Mouse (Mus musculus): ENCODE data around the gene Crb1.
"Not testable (repeated sequence)": the region's sequence is repeated elsewhere in the genome, so short reads cannot be mapped to it uniquely, and the experiment has no call there.

Crb1 gene

GRCm38 (mm10) chr1:139376638-139377286 is at the start of gene Crb1:
TSS of gene Crb1 (minus strand) at chr1:139377100.
- DNase-seq (ENCODE audit: low read depth), result no peak

DNA sequence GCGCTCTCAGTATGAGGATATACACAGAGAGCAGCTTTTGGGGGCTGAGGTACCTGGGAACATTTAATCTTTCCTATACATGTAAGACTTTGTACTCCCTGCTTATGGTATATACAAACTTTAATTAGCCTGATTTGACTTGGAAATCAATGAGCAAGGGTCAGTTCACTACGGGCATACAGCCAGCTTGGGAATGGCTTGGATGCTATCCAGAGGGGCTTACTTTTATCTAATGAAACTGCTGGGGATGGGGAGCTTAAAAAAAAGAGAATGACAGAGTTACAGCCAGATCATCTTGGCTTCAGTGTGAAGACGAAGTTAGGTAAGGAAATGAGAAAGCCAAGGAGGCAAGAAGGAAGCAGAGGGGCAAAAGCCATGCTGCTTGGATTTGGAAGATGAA is 48.1 kb upstream of the Crb1 start:
- no peak for DNase-seq (ENCODE audit: low read depth)

GRCm38 (mm10) chr1:139423931-139424330 is 47.0 kb upstream of the Crb1 start:
- DNase-seq (ENCODE audit: low read depth), result no peak

GRCm38 (mm10) chr1:139422941-139423340 is 46.0 kb upstream of the Crb1 start:
- peak; percentile 60 for DNase-seq (ENCODE audit: low read depth)

DNA sequence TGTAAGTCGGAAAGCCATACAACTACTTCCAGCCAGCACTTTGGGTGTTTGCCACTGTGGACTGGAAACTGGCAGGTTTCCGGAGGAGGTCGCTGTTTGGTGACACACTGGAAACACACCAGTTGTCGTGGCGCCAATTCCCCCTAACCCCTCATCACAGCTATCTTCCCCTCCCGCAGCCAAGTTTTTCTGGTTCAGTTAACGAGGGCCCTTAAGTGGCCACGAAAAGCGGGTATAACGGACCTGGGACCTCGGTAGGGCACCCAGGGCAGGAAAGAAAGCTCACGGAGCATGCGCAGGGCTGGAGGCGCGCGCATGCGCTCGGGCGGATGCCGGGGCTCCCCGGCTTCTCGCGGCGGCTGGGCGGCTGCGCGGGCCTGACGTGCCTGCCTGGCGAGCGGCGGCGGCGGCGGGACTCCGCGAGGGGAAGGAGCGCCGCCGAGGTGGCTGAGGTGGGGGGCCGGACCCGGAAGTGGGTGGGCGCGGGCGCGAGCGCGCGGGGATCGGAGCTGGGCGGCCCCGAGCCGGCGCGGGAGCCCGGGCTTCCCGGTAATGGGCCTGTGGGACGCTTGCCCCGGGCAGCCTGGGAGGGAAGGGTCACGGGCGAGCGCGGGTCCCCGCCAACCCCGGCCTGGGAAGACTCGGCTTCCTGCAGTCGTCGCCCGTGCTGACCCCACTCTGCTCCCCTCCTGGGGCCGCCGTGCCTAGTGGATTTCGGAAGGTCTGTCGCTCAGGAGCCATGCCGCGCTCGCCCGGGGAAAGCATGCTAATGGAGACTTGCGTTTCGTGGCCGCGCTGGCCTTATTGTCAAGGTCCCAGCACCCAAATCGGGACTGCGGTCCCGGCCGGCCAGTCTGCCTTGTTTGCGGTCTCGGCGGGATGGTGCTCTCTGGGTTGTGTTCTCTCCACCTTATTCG is 45.2 kb upstream of the Crb1 start, which contains the start of gene Zbtb41:
TSS of gene Zbtb41 (plus strand) at position 414 of the 917 bp plus-strand sequence.
- DNase-seq (ENCODE audit: low read depth), result peak; percentile 94

- DNase-seq (ENCODE audit: low read depth), result no peak
Observed at GRCm38 (mm10) chr1:139421521-139421874, 44.6 kb upstream of the Crb1 start.

GRCm38 (mm10) chr1:139413465-139413864 is 36.6 kb upstream of the Crb1 start:
- DNase-seq (ENCODE audit: low read depth), result peak; percentile 60

GRCm38 (mm10) chr1:139412365-139412764 is 35.5 kb upstream of the Crb1 start:
- DNase-seq (ENCODE audit: low read depth), result not testable (repeated sequence)

- DNase-seq (ENCODE audit: low read depth), result peak; percentile 43
Observed at GRCm38 (mm10) chr1:139407701-139408100, 30.8 kb upstream of the Crb1 start.

DNA sequence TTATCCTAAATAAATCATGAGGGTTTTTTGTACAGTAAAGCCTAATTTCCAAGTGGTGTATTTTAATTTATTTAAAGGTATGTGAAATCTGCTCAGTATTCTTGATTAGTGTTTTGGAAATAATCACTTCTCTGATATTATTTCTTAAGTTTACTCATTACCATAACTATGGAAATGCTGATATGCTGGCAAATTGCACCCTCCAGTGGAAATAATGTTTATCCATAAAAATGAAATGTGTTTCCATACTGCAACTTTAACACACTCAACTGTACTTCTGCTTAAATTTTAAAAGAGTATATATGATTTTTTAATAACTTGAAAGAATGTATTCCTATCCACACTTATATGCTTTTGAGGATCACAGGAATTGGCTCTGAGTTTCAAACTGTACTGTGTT is 28.9 kb upstream of the Crb1 start:
- DNase-seq (ENCODE audit: low read depth), result no peak

DNA sequence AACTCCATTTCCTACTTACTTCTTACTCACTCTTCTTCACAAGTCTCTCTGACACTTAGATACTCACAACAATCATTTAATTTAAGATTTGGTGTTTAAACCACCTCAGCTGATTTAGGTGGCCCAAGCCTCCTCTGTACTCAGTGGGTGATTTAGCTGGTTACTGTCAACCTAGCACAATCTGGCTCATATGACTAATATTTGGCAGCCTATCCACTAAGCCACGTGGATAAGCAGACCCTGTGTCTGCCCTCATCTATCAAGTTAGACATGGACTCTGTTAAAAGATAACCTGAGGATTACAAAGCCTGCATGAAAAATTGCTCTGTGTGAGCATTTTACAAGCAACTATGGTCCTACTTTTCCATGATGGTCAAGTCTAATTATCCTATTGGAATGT is 19.7 kb upstream of the Crb1 start:
- DNase-seq (ENCODE audit: low read depth), result no peak

DNA sequence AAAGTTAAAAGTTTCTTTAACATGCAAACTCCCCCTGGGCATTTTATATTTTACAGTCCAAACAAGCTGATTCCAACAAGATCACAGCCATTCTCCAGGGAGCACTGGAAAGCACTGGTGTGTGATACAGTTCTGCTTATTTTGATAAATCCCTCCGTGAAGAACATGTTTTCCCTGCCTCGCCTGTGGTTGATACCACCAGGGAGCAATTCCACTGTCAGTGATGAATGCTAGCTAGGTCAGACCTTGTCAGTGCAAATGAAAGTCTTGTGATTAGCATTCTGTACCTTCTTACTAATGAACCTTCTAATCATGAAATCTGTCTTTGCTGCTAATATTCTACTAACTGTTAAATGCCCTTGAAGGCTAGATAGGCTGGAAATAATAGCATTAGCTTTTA is 14.8 kb upstream of the Crb1 start:
- DNase-seq (ENCODE audit: low read depth), result no peak

DNA sequence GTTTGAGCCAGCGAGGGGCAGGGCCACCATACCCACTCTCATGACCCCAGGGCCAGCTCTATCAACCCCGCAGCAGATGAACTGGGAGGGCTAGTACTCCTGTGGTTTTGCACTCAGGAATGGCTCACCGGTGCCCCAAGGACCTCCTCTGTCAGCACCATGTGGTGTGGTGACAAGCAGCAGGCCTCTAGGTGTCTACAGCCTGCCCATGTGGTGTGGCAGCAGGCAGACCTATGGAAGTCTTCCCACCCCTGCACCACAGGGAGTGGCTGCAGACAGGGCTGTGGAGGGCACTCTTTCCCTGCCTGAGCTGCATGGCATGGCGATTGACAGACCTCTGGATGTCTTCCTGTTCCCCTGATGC is 2.7 kb upstream of the Crb1 start:
- DNase-seq (ENCODE audit: low read depth), result no peak

GRCm38 (mm10) chr1:139378861-139379620 is 2.1 kb upstream of the Crb1 start:
- no peak for DNase-seq (ENCODE audit: low read depth)

DNA sequence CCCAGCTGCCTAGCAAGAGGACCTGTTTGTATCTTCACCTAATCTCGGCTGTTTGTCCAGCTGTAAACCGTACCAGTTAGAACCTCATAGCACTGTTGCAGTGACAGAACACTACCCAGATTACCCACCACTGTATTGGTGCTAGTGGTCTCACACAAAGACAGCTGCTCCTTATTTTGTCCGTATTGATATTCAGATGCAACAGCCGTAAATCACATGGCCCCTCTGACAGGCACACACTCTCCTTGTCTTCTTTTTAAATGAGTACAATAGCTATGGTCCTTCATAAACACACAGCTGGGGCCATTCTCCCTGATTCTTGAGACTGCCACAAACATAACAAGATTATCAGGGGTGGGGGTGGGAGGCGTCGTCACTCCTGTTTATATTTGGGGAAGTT is 1.0 kb downstream of the Crb1 start:
- no peak for DNase-seq (ENCODE audit: low read depth)

DNA sequence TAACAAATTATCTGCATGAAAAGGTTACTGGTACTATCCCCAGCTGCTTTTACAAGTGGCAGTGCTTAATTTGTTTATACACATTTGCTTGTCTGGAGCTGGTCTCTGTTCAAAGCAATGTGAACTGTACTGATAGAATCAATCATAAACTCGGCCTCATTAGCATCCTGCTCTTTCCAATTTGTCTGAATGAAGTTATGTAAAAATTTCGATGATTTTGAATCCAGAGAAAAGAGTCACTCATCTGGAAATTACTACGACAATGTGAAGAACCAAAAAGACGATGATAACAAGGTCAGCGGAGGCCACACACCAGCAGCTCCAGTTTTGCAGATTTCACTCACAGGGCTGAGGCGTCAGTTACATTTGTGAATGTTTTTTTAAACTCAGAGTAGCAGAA is 5.6 kb downstream of the Crb1 start:
- no peak for DNase-seq (ENCODE audit: low read depth)

DNA sequence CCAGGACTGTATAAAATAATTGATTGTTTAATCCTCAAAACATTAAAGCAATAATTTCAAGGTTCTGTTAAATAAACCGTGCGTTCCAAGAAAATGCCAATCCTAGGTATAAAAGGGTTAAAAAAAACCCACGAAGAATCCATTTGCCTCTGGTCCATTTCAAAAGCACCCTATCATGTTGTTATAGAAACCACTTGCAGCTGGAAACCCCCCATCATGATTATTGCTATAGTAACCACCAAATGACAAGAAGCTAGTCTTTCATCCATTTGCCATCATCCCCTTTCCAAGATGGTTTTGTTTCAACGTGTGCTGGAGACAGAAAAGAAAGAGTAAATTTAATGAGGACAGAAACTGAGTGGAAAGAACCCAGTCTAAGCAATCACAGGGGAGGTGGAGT is 28.3 kb downstream of the Crb1 start:
- DNase-seq (ENCODE audit: low read depth), result no peak

GRCm38 (mm10) chr1:139346602-139347371 is 30.1 kb downstream of the Crb1 start:
- DNase-seq (ENCODE audit: low read depth), result no peak

- DNase-seq (ENCODE audit: low read depth), result no peak
Observed at GRCm38 (mm10) chr1:139346030-139346601, 30.8 kb downstream of the Crb1 start.

DNA sequence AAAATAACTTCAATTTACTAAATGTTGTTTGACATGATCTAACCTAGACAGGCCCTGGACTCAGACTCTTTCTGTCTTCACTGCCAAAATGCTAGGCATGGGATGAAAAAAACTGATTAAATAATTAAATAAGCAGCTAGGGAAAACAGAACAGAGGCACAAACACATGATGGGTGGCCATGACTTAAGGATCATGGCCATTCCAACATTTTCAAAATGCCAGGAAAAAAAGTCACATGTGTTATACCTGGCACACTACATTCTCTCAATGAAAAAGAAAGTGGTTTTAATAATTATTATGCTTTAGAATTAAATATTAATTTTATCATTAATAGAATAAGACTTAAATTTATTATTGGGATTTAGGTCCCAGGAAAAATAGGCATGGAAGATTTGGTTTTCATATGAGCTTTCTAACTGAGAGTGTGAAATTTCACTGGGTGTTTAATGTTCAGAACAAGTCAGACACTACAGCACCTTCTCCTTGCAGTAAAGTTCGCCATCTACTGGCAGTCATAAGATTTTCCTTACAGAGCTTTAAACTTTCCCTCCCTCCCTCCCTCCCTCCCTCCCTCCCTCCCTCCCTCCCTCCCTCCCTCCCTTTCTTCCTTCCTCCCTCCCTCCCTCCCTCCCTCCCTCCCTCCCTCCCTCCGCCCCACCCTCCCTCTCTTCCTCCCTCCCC is 36.6 kb downstream of the Crb1 start:
- peak; percentile 15 for DNase-seq (ENCODE audit: low read depth)

DNA sequence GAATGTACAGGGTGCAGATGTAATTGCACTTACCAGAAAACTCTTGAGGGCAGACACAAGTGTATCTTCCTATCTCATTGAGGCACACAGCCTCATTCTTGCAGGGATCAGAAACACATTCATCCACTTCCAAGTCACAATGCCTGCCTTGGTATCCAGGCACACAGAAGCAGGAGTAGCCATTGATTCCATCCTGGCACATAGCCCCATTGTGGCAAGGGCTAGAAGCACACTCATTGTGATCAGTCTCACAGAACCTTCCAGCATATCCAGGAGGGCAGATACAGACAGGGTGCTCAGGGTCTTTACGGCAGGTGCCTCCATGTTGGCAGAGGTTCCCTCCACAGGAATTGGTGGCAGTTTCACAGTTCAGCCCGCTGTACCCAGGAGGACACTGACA is 39.9 kb downstream of the Crb1 start:
- no peak for DNase-seq (ENCODE audit: low read depth)
